Mouse (Mus musculus): Measurements from ENCODE around the gene Kcna7.
"Not testable (repeated sequence)": the region's sequence is repeated elsewhere in the genome, so short reads cannot be mapped to it uniquely, and the experiment has no call there.

Gene Kcna7

DNA sequence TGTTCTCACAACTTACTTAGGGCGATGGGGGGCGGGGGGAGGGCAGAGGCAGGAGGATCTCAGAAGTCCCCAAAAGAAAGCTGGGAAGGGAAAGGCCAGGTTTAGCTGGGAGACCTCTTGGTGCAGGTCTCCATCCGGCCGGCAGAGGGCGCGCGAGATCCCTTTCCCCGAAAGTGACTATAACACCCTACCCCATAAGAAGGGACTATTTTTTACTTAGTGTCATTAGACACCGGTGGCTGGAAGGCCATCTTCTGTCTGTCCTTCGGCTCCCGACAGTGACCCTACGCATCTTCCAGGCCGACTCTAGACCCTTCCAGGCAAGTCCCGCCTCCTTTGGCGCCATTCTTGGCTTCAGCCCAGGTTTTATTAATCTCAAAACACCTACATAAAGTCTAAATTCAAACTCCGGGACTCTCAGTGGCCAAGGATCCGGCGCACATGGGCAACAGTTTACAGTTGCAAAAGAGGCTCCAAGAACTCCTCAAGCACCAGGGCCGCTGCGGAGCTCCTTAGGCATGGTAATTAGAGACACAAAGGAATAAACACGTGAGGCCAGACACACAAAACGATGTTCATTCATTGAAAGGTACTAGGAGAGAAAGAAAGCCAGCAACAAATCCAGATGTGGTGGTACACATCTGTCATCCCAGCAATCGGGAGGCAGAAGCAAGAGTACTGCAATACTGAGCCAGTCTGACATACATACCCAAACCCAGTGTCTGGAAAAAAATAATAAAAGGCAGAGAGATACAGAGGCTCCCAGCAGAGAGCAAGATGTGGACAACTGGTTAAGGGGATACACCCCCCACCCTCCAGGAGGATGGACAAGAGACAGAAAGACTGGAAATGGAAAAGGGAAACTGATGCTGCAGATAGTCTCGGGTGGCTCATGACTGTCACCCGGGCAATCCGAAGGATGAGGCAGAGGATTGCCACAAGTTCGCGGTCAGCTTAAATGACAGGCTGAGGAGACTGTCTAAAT, at the start of gene Kcna7:
Gene Kcna7 (plus strand): TSS at position 563 of the 985 bp plus-strand sequence.
- peak; percentile 65 for DNase-seq (ENCODE audit: extremely low read depth, insufficient read length, low spot score)

- DNase-seq (ENCODE audit: extremely low read depth, insufficient read length, low spot score), result no peak
Measured at GRCm38 (mm10) chr7:45356087-45356486, 49.4 kb upstream of the Kcna7 start.

GRCm38 (mm10) chr7:45359081-45359480, 46.4 kb upstream of the Kcna7 start:
- DNase-seq (ENCODE audit: extremely low read depth, insufficient read length, low spot score), result not testable (repeated sequence)

GRCm38 (mm10) chr7:45360404-45361125, 44.9 kb upstream of the Kcna7 start:
- no peak for DNase-seq (ENCODE audit: extremely low read depth, insufficient read length, low spot score)

GRCm38 (mm10) chr7:45361243-45361804, 44.1 kb upstream of the Kcna7 start:
- no peak for DNase-seq (ENCODE audit: extremely low read depth, insufficient read length, low spot score)

DNA sequence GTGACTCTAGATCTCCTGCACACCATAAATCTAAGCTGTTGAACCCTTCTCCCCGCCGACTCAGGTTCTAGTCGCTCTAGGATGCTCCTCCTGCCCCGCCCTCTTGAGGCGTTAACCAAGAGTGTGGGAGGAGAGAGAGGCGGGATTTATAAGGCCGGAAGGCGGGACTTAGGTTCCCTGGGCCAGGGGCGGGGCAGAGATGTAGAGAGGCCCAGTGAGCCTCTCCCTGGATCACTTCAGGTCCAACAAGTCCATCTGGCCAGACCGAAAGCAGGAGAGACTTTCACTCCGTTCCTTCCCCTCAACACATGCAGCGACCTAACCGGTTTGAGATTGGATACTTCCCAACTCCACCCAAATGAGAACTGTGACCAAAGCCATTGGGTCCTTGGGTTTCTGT, 42.7 kb upstream of the Kcna7 start:
- DNase-seq (ENCODE audit: extremely low read depth, insufficient read length, low spot score), result no peak

DNA sequence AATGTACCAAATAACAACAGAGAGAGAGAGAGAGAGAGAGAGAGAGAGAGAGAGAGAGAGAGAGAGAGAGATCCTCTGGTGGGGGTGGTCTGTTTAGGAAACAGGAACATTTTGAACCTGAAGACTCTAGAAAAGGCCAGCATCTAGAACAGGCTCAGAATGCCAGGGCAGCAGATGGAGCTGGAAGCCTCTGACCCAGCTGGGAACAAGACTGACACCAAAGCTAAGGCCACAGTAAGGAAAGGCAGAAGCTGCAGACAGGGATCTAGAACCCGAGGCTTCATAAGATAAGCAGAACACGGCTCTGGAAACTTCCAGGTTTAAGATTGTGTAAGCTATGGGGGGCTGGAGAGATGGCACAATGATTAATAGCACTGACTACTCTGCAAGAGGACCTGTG, 41.5 kb upstream of the Kcna7 start:
- DNase-seq (ENCODE audit: extremely low read depth, insufficient read length, low spot score), result no peak

DNA sequence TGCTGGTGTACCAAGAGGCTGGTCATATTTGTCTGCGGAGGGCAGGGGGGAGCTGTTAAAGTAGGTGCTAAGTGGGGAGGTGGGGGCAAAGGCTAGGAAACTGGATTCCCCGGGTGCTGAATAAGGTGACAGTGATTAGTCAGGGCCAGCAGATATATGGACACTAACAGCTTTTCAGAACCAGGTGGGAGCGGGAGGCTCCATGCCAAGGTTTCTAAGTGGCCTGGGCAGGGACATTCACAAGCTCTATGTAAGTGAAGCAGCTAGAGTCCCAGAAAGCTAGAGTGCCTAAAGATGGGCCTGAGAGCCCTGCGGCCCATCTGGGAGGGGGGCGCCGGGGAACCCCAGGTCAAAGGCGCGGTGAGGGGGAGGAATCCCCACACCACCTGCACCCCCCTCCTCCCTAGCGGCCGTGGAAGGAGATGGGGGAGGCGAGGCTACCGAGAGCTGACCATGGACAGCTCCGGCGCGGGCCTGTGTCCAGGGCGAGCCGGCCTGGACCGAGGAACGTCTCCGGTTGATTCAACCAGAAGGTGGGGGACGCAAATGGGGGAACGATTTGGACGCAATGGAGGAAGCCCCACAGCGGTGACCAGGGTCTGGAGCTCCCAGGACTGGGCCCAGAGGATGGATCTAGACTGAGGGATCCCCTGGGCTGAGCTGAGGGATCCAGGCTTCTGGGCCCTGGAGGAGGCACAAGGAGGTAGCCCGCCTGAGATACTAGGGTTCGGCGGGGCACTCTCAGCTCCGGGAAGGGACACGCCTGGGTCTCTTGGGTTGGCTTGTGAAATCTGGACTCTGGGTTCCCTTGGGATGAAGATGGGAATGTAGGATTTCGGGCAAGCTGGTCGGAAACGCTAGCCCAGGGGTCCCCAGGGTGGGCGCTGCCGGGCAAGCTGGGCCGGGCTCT, 39.5 kb upstream of the Kcna7 start:
- DNase-seq (ENCODE audit: extremely low read depth, insufficient read length, low spot score), result peak; percentile 65

DNA sequence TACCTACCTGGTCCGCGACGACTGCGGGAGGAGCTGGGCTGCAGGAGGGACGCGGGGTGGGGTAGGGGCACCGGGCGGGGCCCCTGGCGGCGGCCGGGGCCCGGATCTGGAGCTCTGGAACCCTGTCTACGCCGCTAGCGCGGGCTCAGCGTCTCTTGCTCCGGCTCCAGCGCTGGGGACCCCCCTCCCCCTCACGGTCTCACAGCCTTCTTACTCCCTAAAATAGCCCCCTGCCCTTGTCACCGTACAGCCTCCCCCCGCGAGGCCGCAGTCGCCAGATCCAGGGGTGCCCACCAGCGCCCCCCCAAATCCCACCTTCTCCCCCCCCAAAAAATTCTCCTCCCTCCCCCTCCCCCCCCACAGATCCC, 38.8 kb upstream of the Kcna7 start, which contains the start of gene Ppfia3:
Gene Ppfia3 (minus strand): TSS at position 368 of the 368 bp plus-strand sequence.
- DNase-seq (ENCODE audit: extremely low read depth, insufficient read length, low spot score), result no peak

GRCm38 (mm10) chr7:45367020-45367880, 38.2 kb upstream of the Kcna7 start:
- DNase-seq (ENCODE audit: extremely low read depth, insufficient read length, low spot score), result peak; percentile 98

GRCm38 (mm10) chr7:45368178-45368577, 37.3 kb upstream of the Kcna7 start:
- DNase-seq (ENCODE audit: extremely low read depth, insufficient read length, low spot score), result peak; percentile 34

- DNase-seq (ENCODE audit: extremely low read depth, insufficient read length, low spot score), result no peak
Measured at GRCm38 (mm10) chr7:45369022-45369745, 36.3 kb upstream of the Kcna7 start.

- DNase-seq (ENCODE audit: extremely low read depth, insufficient read length, low spot score), result peak; percentile 28
Measured at GRCm38 (mm10) chr7:45369836-45370474, 35.5 kb upstream of the Kcna7 start.

DNA sequence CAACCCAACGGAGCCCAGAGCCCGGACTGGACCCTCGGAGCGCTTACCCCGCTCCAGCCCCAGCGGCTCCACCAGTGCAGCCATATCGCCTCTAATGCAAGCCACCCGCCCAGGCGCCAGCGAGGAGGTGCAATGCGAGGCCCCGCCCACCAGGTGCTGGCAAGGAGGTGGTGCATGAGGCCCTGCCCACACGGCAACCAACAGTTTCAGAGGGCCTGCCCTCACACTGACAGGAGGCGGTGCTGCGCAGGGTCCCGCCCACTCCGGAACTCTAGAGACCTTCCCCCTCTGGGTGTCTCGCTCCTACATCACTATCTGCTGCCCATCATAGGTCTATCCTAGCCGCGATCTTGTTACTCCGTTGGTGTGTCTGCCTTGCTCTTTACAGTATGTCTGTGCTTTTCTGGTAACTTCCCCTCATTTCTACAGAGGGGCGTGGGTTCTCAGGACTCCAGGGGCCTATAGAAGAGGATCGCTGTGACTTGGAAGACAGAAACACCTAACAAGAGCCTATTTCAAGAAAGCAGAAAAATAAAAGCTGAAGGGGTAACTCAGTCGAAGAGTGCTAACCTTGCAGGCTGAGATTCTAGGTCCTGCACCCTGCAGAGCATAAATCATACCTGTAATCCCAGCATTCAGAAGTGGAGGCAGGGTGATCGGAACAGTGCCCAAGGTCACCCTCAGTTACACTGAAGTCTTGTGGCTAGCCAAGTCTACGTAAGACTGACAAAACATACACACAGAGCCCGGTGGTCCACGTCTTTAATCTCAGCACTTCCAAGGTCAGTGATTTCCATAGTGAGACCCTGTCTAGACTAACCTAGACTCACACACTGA, 34.8 kb upstream of the Kcna7 start, which contains the start of gene Lin7b:
Gene Lin7b (minus strand): TSS at position 109 of the 837 bp plus-strand sequence.
- DNase-seq (ENCODE audit: extremely low read depth, insufficient read length, low spot score), result peak; percentile 37

- DNase-seq (ENCODE audit: extremely low read depth, insufficient read length, low spot score), result no peak
Measured at GRCm38 (mm10) chr7:45372371-45372770, 33.1 kb upstream of the Kcna7 start.

DNA sequence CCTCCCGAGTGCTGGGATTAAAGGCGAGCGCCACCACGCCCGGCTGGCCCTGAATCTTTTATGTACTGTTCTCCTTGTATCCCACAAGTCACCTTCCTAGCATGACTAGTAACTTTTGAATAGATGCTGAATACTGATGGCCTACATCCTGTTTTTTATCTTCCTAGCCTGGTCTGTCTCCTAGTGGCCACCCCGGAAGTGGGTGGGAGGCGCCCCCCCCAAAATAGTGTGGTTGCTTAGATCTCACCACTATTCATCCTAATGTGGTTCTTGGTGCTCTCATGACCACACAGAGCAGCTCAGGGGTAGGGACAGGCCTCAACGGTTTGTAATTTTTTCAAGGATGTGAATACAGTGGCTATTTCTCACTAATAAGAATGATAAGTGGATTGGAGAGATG, 30.8 kb upstream of the Kcna7 start:
- no peak for DNase-seq (ENCODE audit: extremely low read depth, insufficient read length, low spot score)

GRCm38 (mm10) chr7:45376057-45376456, 29.4 kb upstream of the Kcna7 start:
- DNase-seq (ENCODE audit: extremely low read depth, insufficient read length, low spot score), result no peak

Measured in 3134 (cell line).